Mouse (Mus musculus) brain, embryonic 14.5 days (tissue): ENCODE data around the gene Elk3.

Experiments used
- CTCF ChIP-seq: fragments of 200-500 bp; IDR thresholded peaks from 2 replicates; pipeline ENCODE4 v1.5.1; 2012; ENCODE audit warnings: inconsistent platforms, mild to moderate bottlenecking, moderate library complexity, borderline replicate concordance; ENCODE audit not compliant: insufficient read depth, insufficient read length; ENCODE audit errors: extremely low read depth
- POLR2A ChIP-seq: fragments of 200-500 bp; IDR thresholded peaks from 2 replicates; pipeline ENCODE4 v1.6.1; 2012; ENCODE audit warnings: mild to moderate bottlenecking, inconsistent platforms, borderline replicate concordance; ENCODE audit not compliant: poor library complexity, insufficient read depth, insufficient read length, severe bottlenecking; ENCODE audit errors: extremely low read depth

- no peak for TF ChIP-seq CTCF
- TF ChIP-seq POLR2A: no peak
Measured at GRCm38 (mm10) chr10:93325804-93326740, 15.1 kb upstream of the Elk3 start.
